Mouse (Mus musculus): Measurements from ENCODE around the gene Arsj.
A peak's percentile ranks its signal among the peaks of the same experiment; 100 is the strongest.

The Arsj gene

GRCm38 (mm10) chr3:126363568-126364505 is at the start of gene Arsj:
Gene Arsj, plus strand, starts transcription at chr3:126363684.
- no peak for DNase-seq (ENCODE audit: low read depth)

DNA sequence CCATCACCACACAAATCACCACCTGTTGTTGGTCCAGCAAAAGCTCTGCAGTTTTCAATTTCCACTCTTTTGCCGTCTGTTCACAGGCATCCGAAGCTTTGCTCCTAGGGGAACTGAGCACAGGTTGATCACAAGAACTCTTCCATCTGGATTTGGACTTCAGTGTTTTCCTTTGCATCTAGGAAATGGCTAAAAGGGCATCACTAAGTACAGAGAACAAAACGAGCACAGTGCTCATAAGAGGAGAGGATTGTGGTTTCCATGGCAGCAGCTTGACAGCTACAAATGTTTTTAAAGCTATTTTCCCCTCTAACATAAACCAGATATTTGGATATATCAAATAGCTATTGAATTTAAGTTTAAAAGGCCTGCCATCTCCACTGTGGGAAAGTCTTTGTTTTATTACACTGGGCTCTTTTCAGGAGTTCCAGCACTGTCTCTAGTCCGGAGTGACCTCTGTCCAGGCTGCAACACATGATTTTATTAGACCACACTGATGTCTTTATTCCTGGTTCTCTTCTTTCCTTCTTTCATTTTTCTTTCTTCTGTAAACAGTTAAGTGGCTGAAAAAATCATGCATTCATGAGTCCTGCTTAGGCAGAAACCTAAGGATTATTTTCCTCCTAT is 38.5 kb upstream of the Arsj start:
- no peak for DNase-seq (ENCODE audit: low read depth)

GRCm38 (mm10) chr3:126325891-126326627 is 37.4 kb upstream of the Arsj start:
- peak; percentile 91 for DNase-seq (ENCODE audit: low read depth)

DNA sequence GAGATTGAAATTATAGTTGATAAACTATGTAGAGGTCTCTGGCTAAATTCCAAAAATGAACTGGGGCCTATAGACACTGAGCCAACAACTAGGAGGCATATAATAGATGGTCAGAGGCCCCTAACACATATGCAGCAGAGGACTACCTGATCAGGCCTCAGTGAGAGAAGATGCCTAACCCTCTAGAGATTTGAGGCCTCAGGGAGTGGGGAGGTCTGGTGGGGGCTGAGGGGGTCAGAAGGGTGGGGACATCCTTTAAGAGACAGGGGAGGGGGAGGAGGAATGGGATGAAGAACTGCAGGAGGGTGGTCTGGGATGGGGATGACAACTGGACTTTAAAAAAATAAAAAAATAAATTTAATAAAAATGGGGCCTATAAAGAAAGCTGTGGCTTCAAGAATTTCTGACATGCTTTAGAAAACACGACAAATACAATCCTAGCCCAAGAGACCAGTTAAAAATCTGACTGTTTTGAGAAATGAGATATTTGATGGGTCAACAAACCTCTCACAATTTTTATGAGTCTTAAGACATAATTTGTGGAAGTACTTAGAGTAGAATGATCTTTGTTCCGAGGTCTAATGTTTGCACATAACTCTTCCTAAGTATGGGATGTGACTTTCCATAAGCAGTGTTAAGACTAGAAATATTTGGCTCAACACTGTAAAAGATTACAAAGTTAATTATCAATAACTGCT is 36.7 kb upstream of the Arsj start:
- DNase-seq (ENCODE audit: low read depth), result peak; percentile 10

DNA sequence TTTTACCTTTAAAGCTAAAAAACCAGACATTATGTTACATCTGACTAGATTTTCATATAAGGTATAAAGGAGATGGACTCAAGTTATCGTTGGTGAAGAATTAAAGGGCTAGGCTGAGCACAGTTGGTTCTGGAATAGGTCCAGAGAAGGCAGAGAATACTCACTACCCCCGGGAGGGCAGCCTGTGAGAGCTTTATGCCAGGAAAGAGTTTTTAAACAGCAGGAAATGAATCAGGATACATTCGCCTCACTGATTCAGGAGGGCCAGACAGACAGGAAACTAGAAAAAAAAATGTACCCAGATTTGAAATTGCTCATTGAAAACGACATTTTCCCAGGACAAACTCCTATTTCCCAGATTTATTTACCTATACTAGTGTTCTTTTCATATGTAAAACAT is 28.2 kb upstream of the Arsj start:
- DNase-seq (ENCODE audit: low read depth), result peak; percentile 40

DNA sequence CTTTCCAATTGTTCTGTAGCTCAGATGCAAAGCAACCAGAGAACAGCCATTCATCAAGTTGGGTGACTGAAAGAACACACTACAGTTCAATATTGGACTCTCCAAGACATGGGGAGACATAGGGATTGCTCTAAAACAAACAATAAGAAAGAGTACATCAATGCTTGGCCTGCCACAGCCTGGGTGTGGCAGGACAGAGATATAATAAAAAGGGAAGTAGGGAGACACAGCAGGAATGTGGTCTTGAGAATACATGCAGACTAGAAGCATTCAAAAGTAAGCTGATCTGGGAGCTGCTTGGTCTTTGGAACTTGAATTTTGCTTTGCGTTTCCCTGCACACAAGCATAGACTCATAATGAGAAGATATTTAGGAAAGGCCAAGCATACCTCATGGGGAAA is 18.7 kb upstream of the Arsj start:
- DNase-seq (ENCODE audit: low read depth), result no peak

DNA sequence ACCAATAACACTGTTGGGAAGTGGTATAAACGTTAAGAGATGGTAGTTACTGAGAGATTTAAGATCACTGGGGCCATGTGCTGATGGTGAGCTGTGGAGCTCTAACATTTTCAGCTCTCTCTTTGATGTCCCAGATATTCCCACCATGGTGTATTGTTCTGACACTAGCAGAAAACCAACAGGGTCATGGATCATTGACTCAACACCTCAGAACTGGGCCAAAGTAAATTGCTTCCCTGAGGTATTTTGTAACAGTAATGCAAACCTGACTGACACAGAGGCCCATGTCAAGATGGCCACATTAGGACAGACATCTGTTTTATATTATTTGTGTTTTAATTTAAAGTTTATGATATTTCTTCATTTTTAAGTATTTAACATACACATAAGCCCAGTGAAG is 3.7 kb upstream of the Arsj start:
- peak; percentile 48 for DNase-seq (ENCODE audit: low read depth)

GRCm38 (mm10) chr3:126362392-126362791 is 1.1 kb upstream of the Arsj start:
- DNase-seq (ENCODE audit: low read depth), result no peak

- no peak for DNase-seq (ENCODE audit: low read depth)
These were observed 456 bp upstream of the Arsj start for GRCm38 (mm10) chr3:126362931-126363525.

DNA sequence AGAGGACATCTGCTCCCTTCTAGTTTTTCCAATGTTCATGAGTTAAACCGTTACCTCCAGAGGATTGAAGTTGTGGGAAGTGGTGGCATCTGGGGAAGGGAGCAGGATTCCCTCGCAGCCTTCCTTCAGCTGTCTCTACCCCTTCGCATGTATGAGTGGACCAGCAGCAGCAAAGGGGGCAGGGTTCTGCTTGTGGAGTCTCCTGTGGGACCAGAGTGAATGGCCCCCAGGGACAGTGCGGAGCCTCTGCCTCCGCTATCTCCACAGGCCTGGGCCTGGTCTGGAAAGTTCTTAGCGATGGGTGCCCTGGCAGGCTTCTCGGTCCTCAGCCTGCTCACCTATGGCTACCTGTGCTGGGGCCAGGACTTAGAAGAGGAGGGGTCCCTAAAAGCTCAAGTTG is 1.1 kb downstream of the Arsj start:
- no peak for DNase-seq (ENCODE audit: low read depth)

DNA sequence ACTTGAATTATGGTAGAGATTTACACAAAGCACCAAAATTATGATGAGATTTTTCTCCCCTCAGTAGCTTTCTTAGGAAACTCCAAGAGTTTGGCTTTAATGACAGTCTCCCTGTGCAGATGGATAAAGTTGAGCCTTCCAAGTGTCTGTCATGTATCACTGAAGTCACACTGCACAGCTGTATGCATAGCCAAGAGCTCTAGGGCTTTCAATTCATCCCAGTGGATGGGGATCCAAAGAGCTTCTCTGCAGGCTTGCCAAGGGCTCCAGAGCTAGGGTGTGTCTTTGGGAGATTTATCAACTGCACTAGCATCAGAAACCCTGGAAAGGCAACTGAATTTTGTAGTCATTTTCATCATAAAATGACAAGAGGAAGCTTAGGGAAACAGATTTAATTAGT is 7.1 kb downstream of the Arsj start:
- no peak for DNase-seq (ENCODE audit: low read depth)

- no peak for DNase-seq (ENCODE audit: low read depth)
These were observed 9.5 kb downstream of the Arsj start for GRCm38 (mm10) chr3:126372815-126373545.

- DNase-seq (ENCODE audit: low read depth), result no peak
These were observed 10.2 kb downstream of the Arsj start for GRCm38 (mm10) chr3:126373721-126374120.

DNA sequence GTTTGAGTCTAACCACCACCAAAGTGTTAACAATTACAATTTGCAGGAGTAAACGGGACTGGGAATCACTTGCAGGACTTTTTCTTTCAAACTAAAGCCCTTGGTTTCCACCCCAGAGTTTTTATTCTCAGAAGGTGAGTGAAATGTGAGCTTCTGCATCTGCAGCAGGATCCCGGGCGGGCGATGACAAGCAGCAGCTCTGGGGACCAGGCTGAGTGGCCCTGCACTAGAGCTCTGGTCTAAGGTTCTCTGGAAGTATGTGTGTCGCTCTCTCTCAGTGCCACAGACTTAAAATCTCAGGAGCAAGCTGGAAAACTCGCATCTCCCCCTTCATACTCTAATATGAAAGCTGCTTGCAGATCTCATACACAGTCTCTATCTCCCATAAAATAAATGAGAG is 15.8 kb downstream of the Arsj start:
- DNase-seq (ENCODE audit: low read depth), result no peak

DNA sequence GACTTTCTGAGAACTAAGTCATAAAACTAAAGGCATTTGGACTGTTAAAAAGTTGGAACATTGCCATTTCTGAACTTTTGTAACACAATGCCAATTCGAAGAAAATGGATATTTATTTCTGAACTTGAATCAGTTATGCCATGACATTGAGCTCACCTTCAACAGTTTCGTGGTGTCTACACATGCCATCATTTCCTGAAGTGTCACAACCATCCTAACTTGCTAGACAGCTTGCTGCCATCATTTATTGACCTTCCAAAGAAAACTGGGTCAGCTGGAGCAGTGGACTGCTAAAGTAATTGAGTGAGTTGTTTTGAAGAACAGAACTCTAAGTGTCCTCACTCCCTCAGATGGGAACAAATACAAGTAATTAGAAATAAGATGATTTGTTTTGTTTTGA is 16.2 kb downstream of the Arsj start:
- no peak for DNase-seq (ENCODE audit: low read depth)

- no peak for DNase-seq (ENCODE audit: low read depth)
These were observed 19.8 kb downstream of the Arsj start for GRCm38 (mm10) chr3:126383276-126383675.

- peak; percentile 86 for DNase-seq (ENCODE audit: low read depth)
These were observed 21.4 kb downstream of the Arsj start for GRCm38 (mm10) chr3:126384657-126385438.

- DNase-seq (ENCODE audit: low read depth), result no peak
These were observed 34.0 kb downstream of the Arsj start for GRCm38 (mm10) chr3:126397451-126397850.

DNA sequence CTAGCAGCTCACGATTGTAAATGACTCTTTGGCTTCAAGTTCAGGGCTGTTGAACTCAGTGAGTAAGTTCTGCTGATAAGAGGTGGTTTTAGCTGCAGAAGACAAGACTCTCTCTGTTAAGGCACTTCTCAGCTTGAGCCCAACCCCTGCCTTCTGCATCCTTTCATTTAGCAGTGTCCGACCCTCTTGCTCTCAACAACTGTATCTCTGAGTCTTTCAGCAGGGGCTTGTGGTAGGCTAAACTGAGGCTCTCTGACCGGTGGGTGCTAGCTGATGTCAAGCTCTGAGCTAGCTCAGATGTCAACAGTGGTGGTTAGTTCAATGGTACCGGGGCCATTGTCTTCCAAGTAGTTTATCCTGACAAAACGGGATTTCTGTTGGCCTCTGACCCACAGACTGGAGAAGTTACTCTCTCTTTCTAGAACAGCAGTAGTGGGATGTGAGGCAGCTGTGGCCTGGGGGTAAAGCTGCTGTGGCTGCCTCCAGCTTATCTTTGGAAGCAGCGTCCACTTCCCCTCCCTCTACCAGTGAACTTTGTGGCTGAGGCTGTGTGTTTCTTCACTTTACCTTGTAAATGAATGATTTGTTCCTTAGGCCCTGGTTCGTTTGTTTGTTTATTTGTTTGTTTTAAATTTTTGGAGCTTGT is 34.6 kb downstream of the Arsj start:
- no peak for DNase-seq (ENCODE audit: low read depth)

DNA sequence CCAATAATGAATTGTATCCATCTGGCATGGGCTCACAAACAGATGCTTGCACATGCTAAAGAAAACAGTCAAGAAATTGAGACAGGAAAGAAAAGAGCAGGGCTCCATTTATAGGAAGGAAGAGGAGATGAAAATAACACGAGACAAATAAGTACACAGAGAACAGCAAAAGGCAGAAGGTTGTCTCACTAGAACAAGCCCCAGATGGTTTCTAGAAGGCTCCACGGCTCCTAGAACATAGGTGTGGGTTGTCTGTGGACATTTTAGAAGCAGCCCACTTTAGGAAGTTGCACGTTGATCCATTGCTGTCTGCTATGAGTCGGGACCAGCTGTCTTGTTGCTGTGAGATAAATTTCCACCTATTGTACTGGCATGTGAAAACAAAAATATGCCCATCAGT is 37.2 kb downstream of the Arsj start:
- DNase-seq (ENCODE audit: low read depth), result no peak
